Mouse (Mus musculus): Measurements from ENCODE around the gene Col4a2.
A peak's percentile ranks its signal among the peaks of the same experiment; 100 is the strongest.

The Col4a2 gene

GRCm38 (mm10) chr8:11412450-11412849, 99.8 kb downstream of the Col4a2 start:
- DNase-seq (ENCODE audit: low read depth, low spot score): no peak

- DNase-seq (ENCODE audit: low read depth, low spot score): no peak
Measured at GRCm38 (mm10) chr8:11414304-11414703, 101.7 kb downstream of the Col4a2 start.

GRCm38 (mm10) chr8:11415089-11415488, 102.5 kb downstream of the Col4a2 start:
- DNase-seq (ENCODE audit: low read depth, low spot score): no peak

GRCm38 (mm10) chr8:11417762-11418161, 105.2 kb downstream of the Col4a2 start:
- DNase-seq (ENCODE audit: low read depth, low spot score): no peak

- DNase-seq (ENCODE audit: low read depth, low spot score): no peak
Measured at GRCm38 (mm10) chr8:11419232-11419631, 106.6 kb downstream of the Col4a2 start.

- DNase-seq (ENCODE audit: low read depth, low spot score): peak; percentile 75
Measured at GRCm38 (mm10) chr8:11419645-11420044, 107.0 kb downstream of the Col4a2 start.

GRCm38 (mm10) chr8:11421105-11421504, 108.5 kb downstream of the Col4a2 start:
- peak; percentile 49 for DNase-seq (ENCODE audit: low read depth, low spot score)

GRCm38 (mm10) chr8:11421968-11422367, 109.4 kb downstream of the Col4a2 start:
- no peak for DNase-seq (ENCODE audit: low read depth, low spot score)

DNA sequence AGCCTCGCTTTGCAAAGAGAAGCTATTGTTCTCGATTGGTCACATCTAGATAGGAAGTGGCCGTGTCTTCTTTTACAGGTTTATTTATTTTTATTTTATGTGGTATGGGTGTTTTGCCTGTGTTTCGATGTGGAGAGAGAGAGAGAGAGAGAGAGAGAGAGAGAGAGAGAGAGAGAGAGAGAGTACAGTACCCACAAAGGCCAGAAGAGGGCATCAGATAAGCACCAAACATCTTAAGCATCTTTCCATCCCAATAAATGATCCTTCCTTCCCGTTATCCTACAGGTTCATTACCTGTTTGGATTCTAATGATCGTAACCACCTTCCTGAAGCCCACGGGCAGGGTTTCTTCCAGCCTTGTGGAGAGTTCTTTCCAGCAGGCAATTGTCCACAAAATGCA, 110.5 kb downstream of the Col4a2 start:
- DNase-seq (ENCODE audit: low read depth, low spot score): no peak

DNA sequence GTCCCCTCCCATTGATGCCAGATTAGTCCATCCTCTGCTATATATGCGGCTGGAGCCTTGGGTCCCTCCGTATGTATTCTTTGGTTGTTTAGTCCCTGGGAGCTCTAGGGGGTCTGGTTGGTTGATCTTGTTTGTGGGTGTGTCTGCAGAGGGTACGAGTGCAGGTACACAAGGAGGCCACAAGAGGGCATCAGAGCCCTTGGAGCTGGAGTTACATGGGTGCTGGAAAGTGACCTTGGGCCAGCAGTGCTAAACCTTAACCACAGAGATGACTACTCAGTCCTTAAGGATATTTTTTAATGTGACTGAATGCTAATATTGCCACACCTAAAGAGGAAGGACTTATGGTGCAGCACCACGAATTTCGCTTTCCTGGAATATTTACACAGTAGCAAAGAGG, 118.1 kb downstream of the Col4a2 start:
- no peak for DNase-seq (ENCODE audit: low read depth, low spot score)

DNA sequence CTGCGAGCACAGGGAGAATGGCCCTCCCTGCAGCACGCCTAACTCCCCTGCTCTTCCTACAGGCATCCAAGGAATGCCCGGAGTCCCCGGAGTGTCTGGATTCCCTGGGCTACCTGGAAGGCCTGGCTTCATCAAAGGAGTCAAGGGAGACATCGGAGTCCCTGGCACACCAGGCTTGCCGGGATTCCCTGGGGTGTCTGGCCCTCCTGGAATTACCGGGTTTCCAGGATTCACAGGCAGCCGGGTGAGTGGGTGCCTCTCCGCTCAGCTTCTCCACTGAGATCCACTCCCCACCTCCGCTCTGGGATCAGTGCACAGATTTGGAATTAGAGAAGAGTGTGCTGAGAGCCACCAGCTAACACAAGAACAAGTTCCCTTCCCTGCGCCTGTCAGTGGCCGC, 125.3 kb downstream of the Col4a2 start:
- DNase-seq (ENCODE audit: low read depth, low spot score): no peak

GRCm38 (mm10) chr8:11441291-11441690, 128.7 kb downstream of the Col4a2 start:
- no peak for DNase-seq (ENCODE audit: low read depth, low spot score)

DNA sequence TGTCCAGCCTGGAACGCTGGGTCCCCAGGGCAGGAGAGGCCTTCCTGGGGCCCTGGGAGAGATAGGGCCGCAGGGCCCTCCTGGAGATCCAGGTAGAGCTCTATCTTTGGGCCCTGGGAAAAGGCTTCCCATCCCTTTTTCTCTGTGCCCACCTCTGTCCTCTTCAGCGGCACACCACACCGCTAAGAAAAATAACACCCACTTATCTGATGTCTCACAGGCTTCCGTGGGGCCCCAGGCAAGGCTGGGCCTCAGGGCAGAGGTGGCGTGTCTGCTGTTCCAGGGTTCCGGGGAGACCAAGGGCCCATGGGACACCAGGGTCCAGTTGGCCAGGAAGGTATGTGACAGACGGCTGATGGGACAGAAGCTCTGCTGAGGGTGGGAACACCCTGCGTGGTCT, 131.0 kb downstream of the Col4a2 start:
- DNase-seq (ENCODE audit: low read depth, low spot score): no peak

- DNase-seq (ENCODE audit: low read depth, low spot score): no peak
Measured at GRCm38 (mm10) chr8:11444216-11444615, 131.6 kb downstream of the Col4a2 start.

GRCm38 (mm10) chr8:11445790-11446189, 133.2 kb downstream of the Col4a2 start:
- DNase-seq (ENCODE audit: low read depth, low spot score): no peak

- no peak for DNase-seq (ENCODE audit: low read depth, low spot score)
Measured at GRCm38 (mm10) chr8:11447910-11448570, 135.4 kb downstream of the Col4a2 start.

DNA sequence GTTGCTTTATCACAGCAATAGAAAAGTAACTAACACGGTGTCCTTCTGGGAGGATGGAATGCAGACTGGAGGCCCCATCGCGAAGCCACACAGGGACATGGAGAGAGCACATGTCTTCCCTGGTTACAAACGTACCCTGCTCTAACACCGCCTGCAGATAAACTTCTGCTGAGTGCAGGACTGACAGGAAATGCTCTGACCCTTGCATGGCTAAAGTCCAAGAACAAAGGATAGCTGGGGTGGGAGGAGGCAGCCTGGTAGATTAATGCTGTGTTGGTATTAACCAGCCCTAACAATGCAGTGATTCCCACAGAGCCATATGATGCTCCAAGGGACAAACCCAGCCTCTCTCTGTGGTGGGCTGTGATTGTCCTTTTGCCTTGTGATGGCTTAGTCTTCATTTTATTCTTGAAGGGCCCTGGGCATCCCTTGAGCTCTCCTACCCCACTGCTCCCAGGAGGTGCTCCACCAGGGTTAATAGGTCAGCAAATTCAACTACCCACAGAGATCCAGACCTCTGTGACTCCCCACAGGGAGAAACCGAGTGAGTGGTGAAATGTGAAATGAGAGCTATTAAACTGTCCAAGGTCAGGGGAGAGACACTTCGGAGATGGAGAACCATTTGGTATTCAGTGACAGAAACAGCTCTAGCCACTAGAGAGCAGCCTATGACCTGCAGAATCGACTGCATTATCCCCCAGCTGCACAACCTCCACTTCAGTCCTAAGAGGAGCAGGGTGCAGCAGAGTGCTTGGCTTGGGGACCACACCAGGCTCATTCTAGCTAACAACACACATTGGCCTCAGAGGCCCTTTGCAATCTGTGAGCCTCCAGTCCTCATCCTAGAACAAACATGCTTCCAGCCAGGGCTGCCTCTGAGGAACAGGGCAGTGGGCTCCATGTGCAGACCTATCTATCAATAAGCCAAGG, 137.8 kb downstream of the Col4a2 start:
- DNase-seq (ENCODE audit: low read depth, low spot score): no peak

DNA sequence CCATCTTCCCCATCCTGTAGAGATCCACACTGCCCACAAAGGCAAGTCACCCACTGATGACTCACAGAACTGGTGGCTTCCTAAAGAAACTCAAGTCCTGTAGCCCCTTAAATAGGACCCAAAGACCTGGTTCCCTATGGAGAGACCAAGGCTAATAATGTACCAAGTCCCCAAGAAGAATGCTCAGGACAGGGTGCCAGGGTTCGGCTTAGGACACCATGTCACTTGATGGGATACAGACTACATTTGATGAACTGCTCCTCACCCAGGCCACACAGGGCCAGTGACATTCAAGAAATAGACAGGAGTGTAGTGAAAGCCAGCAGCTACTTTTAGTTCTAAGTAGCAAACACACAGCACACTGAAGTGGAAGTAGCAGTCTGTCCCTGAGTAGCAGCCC, 139.5 kb downstream of the Col4a2 start:
- no peak for DNase-seq (ENCODE audit: low read depth, low spot score)

- no peak for DNase-seq (ENCODE audit: low read depth, low spot score)
Measured at GRCm38 (mm10) chr8:11452559-11452958, 140.0 kb downstream of the Col4a2 start.

GRCm38 (mm10) chr8:11452974-11453373, 140.4 kb downstream of the Col4a2 start:
- peak; percentile 30 for DNase-seq (ENCODE audit: low read depth, low spot score)

DNA sequence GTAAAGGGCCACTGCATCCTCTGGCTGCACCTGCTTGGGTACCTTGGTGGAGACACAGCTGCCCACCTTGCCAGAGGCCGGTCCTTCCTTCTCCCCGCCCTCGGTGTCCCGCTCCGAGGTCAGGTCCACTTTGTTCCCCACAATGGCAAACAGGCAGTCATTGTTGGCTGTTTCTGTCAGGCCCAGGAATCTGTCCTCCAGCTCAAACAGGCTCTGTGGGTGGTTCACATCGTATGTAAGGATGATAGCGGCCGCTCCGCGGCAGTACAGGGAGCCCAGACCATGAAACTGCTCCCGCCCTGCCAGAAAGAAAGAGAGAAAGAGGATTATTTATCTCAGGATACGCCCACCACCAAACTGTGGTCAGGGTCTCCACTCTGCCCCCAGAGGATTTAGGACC, 141.6 kb downstream of the Col4a2 start:
- no peak for DNase-seq (ENCODE audit: low read depth, low spot score)

GRCm38 (mm10) chr8:11457278-11457677, 144.7 kb downstream of the Col4a2 start:
- DNase-seq (ENCODE audit: low read depth, low spot score): no peak

All from mesoderm, embryonic 11.5 days (tissue).